Mouse (Mus musculus) kidney, embryonic 14.5 days (tissue): ENCODE measurements around the gene Msi2. TPM values are rescaled to one million over a fixed set of nuclear protein-coding genes. Genes with fewer than 3 reads are reported as not detected.
A peak's percentile ranks its signal among the peaks of the same experiment; 100 is the strongest.

ENCODE experiments used
- ATAC-seq: fragments of 200-750 bp; cut with Nextera tagmentation; 2 replicates; pipeline ENCODE4 v1.8.0; 2017; ENCODE audit warnings: moderate number of reproducible peaks, mild to moderate bottlenecking, moderate TSS enrichment, moderate library complexity; ENCODE audit not compliant: low FRiP score, low TSS enrichment
- H3K27ac ChIP-seq: fragments of 300-500 bp; sonication (generic); 2 replicates; pipeline ENCODE4 v1.5.1; 2014; ENCODE audit warnings: low read depth, mild to moderate bottlenecking, low read length, moderate library complexity, mixed read lengths
- H3K27me3 ChIP-seq: fragments of 300-500 bp; sonication (generic); 2 replicates; pipeline ENCODE4 v1.6.1; 2014; ENCODE audit warnings: mild to moderate bottlenecking, low read length; ENCODE audit not compliant: control insufficient read depth, insufficient read depth
- H3K36me3 ChIP-seq: fragments of 300-500 bp; sonication (generic); 2 replicates; pipeline ENCODE4 v1.6.1; 2014; ENCODE audit warnings: low read length, mixed read lengths; ENCODE audit not compliant: control insufficient read depth, insufficient read depth
- H3K4me1 ChIP-seq: fragments of 300-500 bp; sonication (generic); 2 replicates; pipeline ENCODE4 v1.6.1; 2014; ENCODE audit warnings: low read length, mixed read lengths; ENCODE audit not compliant: control insufficient read depth, insufficient read depth
- H3K4me2 ChIP-seq: fragments of 300-500 bp; sonication (generic); replicated peaks from 2 replicates; pipeline ENCODE4 v1.6.1; 2014; ENCODE audit warnings: low read depth, mild to moderate bottlenecking, low read length
- H3K4me3 ChIP-seq: fragments of 300-500 bp; sonication (generic); 2 replicates; pipeline ENCODE4 v1.5.1; 2014; ENCODE audit warnings: mild to moderate bottlenecking, low read length
- H3K9ac ChIP-seq: fragments of 300-500 bp; sonication (generic); 2 replicates; pipeline ENCODE4 v1.6.1; 2014; ENCODE audit warnings: low read depth, mild to moderate bottlenecking, low read length, moderate library complexity
- H3K9me3 ChIP-seq: fragments of 300-500 bp; sonication (generic); 2 replicates; pipeline ENCODE4 v1.6.1; 2016; ENCODE audit warnings: low read length; ENCODE audit not compliant: control insufficient read depth
- WGBS: fragments of 180-500 bp; shearing (Covaris S2); extraction: QIAGEN DNeasy Blood & Tissue Kit; methylation state at CpG from one replicate; pipeline ENCODE4 v1.1.7; 2014; 5-methylcytosine and 5-hydroxymethylcytosine counted together
- polyA plus RNA-seq: library from polyadenylated mRNA; unstranded; fragments of >200 nt; fragmentation: Nextera tagmentation; extraction: Ambion mirVana; gene quantifications from 2 replicates; pipeline ENCODE4 v1.2.1, GENCODE M21; 2014

The Msi2 gene
- polyA plus RNA-seq, 1 experiment from 2014 or later: 30.8 TPM

- no peak overlapping the region for H3K4me2 ChIP-seq
- H3K9ac ChIP-seq: no peak overlapping the region
- H3K27ac ChIP-seq: no peak overlapping the region
- H3K27me3 ChIP-seq: no peaks in the 10 kb centered on the region
- H3K4me1 ChIP-seq: peaks cover 13% of the 10 kb centered on the region
- H3K36me3 ChIP-seq: peaks cover 50% of the 10 kb centered on the region
- H3K4me3 ChIP-seq: no peak overlapping the region
- ATAC-seq: 0 out of 2 replicates have a peak, but pooled peaks have one; percentile 41
- H3K9me3 ChIP-seq: no peaks in the 10 kb centered on the region
- 64% methylated on average over 18 of the region's 18 CpGs for WGBS
Observed at GRCm38 (mm10) chr11:88675526-88676353, 42.6 kb downstream of the Msi2 start.

GRCm38 (mm10) chr11:88674075-88674474 lies 44.2 kb downstream of the Msi2 start:
- peaks cover 49% of the 10 kb centered on the region for H3K36me3 ChIP-seq
- no peak for ATAC-seq
- H3K27ac ChIP-seq: no peak overlapping the region
- peaks cover 13% of the 10 kb centered on the region for H3K4me1 ChIP-seq
- no peak overlapping the region for H3K9ac ChIP-seq
- H3K4me3 ChIP-seq: no peak overlapping the region
- H3K27me3 ChIP-seq: no peaks in the 10 kb centered on the region
- H3K4me2 ChIP-seq: no peak overlapping the region
- no peaks in the 10 kb centered on the region for H3K9me3 ChIP-seq
- WGBS: 85% methylated on average over 9 of the region's 9 CpGs

GRCm38 (mm10) chr11:88670925-88671324 lies 47.4 kb downstream of the Msi2 start:
- Histone ChIP-seq H3K27me3 (no peaks in the 10 kb centered on the region), H3K4me1 (peaks cover 4% of the 10 kb centered on the region; the same call in 1 of the 2 replicates), H3K27ac (no peak overlapping the region), H3K9me3 (no peaks in the 10 kb centered on the region), H3K4me3 (no peak overlapping the region), H3K36me3 (peaks cover 61% of the 10 kb centered on the region), H3K9ac (no peak overlapping the region), H3K4me2 (no peak overlapping the region)
- no peak for ATAC-seq
- WGBS: 86% methylated on average over 5 of the region's 5 CpGs

GRCm38 (mm10) chr11:88669106-88669505 lies 49.2 kb downstream of the Msi2 start:
- Histone ChIP-seq H3K27ac (no peak overlapping the region), H3K9me3 (no peaks in the 10 kb centered on the region), H3K9ac (no peak overlapping the region), H3K27me3 (no peaks in the 10 kb centered on the region), H3K4me2 (no peak overlapping the region), H3K4me1 (no peaks in the 10 kb centered on the region), H3K36me3 (peaks cover 51% of the 10 kb centered on the region), H3K4me3 (no peak overlapping the region)
- WGBS: 74% methylated on average over 7 of the region's 7 CpGs
- ATAC-seq: no peak

GRCm38 (mm10) chr11:88668345-88668744 lies 50.0 kb downstream of the Msi2 start:
- Histone ChIP-seq H3K4me2 (no peak overlapping the region), H3K9me3 (no peaks in the 10 kb centered on the region), H3K4me1 (no peaks in the 10 kb centered on the region), H3K36me3 (peaks cover 50% of the 10 kb centered on the region), H3K9ac (no peak overlapping the region), H3K27me3 (no peaks in the 10 kb centered on the region), H3K4me3 (no peak overlapping the region), H3K27ac (no peak overlapping the region)
- ATAC-seq: no peak
- WGBS: 87% methylated on average over 14 of the region's 14 CpGs

GRCm38 (mm10) chr11:88665799-88666198 lies 52.5 kb downstream of the Msi2 start:
- H3K4me3 ChIP-seq: no peak overlapping the region
- H3K9me3 ChIP-seq: no peaks in the 10 kb centered on the region
- peaks cover 15% of the 10 kb centered on the region for H3K4me1 ChIP-seq
- H3K9ac ChIP-seq: no peak overlapping the region
- no peaks in the 10 kb centered on the region for H3K27me3 ChIP-seq
- no peak for ATAC-seq
- peaks cover 39% of the 10 kb centered on the region for H3K36me3 ChIP-seq
- 90% methylated on average over 15 of the region's 15 CpGs for WGBS
- H3K4me2 ChIP-seq: no peak overlapping the region
- H3K27ac ChIP-seq: no peak overlapping the region

GRCm38 (mm10) chr11:88661444-88662180 lies 56.7 kb downstream of the Msi2 start:
- ATAC-seq: no peak
- H3K4me3 ChIP-seq: no peak overlapping the region
- H3K9me3 ChIP-seq: no peaks in the 10 kb centered on the region
- no peak overlapping the region for H3K4me2 ChIP-seq
- peak overlapping the region; percentile 37; the same call in 1 of the 2 replicates for H3K27ac ChIP-seq
- 73% methylated on average over 11 of the region's 11 CpGs for WGBS
- no peaks in the 10 kb centered on the region for H3K27me3 ChIP-seq
- peaks cover 35% of the 10 kb centered on the region; the same call in 1 of the 2 replicates for H3K36me3 ChIP-seq
- H3K4me1 ChIP-seq: peaks cover 18% of the 10 kb centered on the region
- H3K9ac ChIP-seq: no peak overlapping the region

DNA sequence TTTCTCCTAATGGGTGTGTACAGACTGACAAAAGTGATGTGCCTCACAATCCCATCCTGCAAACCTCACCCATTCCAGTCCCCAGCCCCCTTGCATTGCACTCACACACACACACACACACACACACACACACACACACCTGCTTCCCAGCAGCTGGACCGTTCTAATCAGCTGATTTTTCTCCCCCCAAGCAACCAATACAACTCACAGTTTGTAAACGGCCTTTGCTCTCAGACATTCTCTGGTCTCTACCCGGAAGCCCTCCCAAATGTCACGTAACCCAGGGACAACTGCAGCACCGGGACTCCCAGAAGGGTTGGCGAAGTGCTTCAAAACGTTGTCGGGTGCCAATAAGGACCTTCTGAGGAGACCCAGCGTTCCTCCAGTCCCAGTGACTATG lies 57.9 kb downstream of the Msi2 start:
- H3K36me3 ChIP-seq: peaks cover 26% of the 10 kb centered on the region; the same call in 1 of the 2 replicates
- H3K27me3 ChIP-seq: no peaks in the 10 kb centered on the region
- ATAC-seq: no peak
- no peak overlapping the region for H3K9ac ChIP-seq
- peaks cover 18% of the 10 kb centered on the region for H3K4me1 ChIP-seq
- no peak overlapping the region for H3K4me3 ChIP-seq
- no peak overlapping the region for H3K27ac ChIP-seq
- H3K9me3 ChIP-seq: no peaks in the 10 kb centered on the region
- 59% methylated on average over 9 of the region's 9 CpGs for WGBS
- no peak overlapping the region for H3K4me2 ChIP-seq

DNA sequence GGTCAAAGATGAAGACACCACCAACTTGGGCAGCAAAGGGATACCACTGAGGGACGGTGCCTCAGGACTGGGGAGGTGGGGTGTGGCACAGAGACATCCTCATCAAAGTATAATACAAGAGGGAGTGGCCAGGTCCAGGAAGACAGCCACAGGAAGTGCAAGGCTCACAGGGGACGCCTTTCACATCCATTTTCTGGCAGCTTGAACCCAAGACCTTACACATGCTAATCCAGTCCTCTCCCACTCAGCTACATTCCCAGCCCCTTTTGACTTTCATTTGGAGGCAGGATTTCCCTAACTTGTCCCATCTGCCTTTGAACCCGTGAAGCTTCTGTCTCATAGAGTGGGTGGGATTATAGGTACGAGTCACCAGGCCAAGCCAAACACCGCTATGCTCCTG lies 59.4 kb downstream of the Msi2 start:
- 88% methylated on average over 5 of the region's 5 CpGs for WGBS

More for the DNA sequence above, 59.4 kb downstream of the Msi2 start:
- Histone ChIP-seq H3K4me1 (peaks cover 18% of the 10 kb centered on the region), H3K4me3 (no peak overlapping the region), H3K9ac (no peak overlapping the region), H3K27ac (no peak overlapping the region), H3K9me3 (no peaks in the 10 kb centered on the region), H3K36me3 (peaks cover 24% of the 10 kb centered on the region; the same call in 1 of the 2 replicates), H3K4me2 (no peak overlapping the region), H3K27me3 (no peaks in the 10 kb centered on the region)
- no peak for ATAC-seq
